Mouse (Mus musculus) limb, embryonic 13.5 days (tissue): ENCODE measurements around the gene Ptprn2. TPM values are rescaled to one million over a fixed set of nuclear protein-coding genes. Genes with fewer than 3 reads are reported as not detected.

Source experiments
- ATAC-seq: fragments of 200-750 bp; cut with Nextera tagmentation; 2 replicates; pipeline ENCODE4 v1.8.0; 2017; ENCODE audit warnings: low read depth, moderate number of reproducible peaks, moderate TSS enrichment; ENCODE audit not compliant: low FRiP score
- H3K27ac ChIP-seq: fragments of 300-500 bp; sonication (generic); 2 replicates; pipeline ENCODE4 v1.5.1; 2015; ENCODE audit warnings: inconsistent platforms, mild to moderate bottlenecking, moderate library complexity
- H3K27me3 ChIP-seq: fragments of 300-500 bp; sonication (generic); 2 replicates; pipeline ENCODE4 v1.6.1; 2015; ENCODE audit warnings: mild to moderate bottlenecking, inconsistent platforms
- H3K36me3 ChIP-seq: fragments of 300-500 bp; sonication (generic); 2 replicates; pipeline ENCODE4 v1.6.1; 2015; ENCODE audit warnings: inconsistent platforms, mild to moderate bottlenecking, moderate library complexity
- H3K4me1 ChIP-seq: fragments of 300-500 bp; sonication (generic); 2 replicates; pipeline ENCODE4 v1.6.1; 2015; ENCODE audit warnings: inconsistent platforms
- H3K4me2 ChIP-seq: fragments of 300-500 bp; sonication (generic); replicated peaks from 2 replicates; pipeline ENCODE4 v1.6.1; 2015; ENCODE audit warnings: inconsistent platforms, mild to moderate bottlenecking, moderate library complexity
- H3K4me3 ChIP-seq: fragments of 300-500 bp; sonication (generic); 2 replicates; pipeline ENCODE4 v1.5.1; 2015; ENCODE audit warnings: moderate library complexity, mild to moderate bottlenecking, inconsistent platforms
- H3K9ac ChIP-seq: fragments of 300-500 bp; sonication (generic); 2 replicates; pipeline ENCODE4 v1.6.1; 2015; ENCODE audit warnings: mild to moderate bottlenecking, inconsistent platforms
- H3K9me3 ChIP-seq: fragments of 300-500 bp; sonication (generic); 2 replicates; pipeline ENCODE4 v1.6.1; 2016; ENCODE audit warnings: inconsistent platforms
- whole genome bisulfite sequencing: fragments of 180-500 bp; shearing (Covaris S2); methylation state at CpG from one replicate; pipeline ENCODE4 v1.1.7; 2015; 5-methylcytosine and 5-hydroxymethylcytosine counted together
- polyA plus RNA-seq: library from polyadenylated mRNA; unstranded; fragments of >200 nt; fragmentation: Nextera tagmentation; extraction: Ambion mirVana; gene quantifications from 2 replicates; pipeline ENCODE4 v1.2.1, GENCODE M21; 2015

The Ptprn2 gene
- polyA plus RNA-seq, result 0.10 and 0.19 TPM in 2 replicates

- Histone ChIP-seq H3K4me1 (peaks cover 6% of the 10 kb centered on the region), H3K4me2 (peak within 1 kb of the TSS; percentile 99), H3K27me3 (peaks cover 33% of the 10 kb centered on the region), H3K9ac (peak within 1 kb of the TSS; percentile 54), H3K9me3 (no peaks in the 10 kb centered on the region), H3K36me3 (no peaks in the 10 kb centered on the region), H3K4me3 (peak within 1 kb of the TSS; percentile 53), H3K27ac (no peak within 1 kb of the TSS)
- 1% methylated on average over 72 of the region's 86 CpGs for WGBS
- peak; percentile 93 for ATAC-seq
Measured at GRCm38 (mm10) chr12:116485591-116486403, at the start of gene Ptprn2. TSS of gene Ptprn2 (plus strand) at chr12:116485720.

- H3K4me2 ChIP-seq, result no peak overlapping the region
- H3K4me3 ChIP-seq, result no peak overlapping the region
- H3K9me3 ChIP-seq, result no peaks in the 10 kb centered on the region
- no peak for ATAC-seq
- WGBS, result 87% methylated on average over 3 of the region's 3 CpGs
- H3K27me3 ChIP-seq, result no peaks in the 10 kb centered on the region
- H3K9ac ChIP-seq, result no peak overlapping the region
- no peaks in the 10 kb centered on the region for H3K4me1 ChIP-seq
- H3K36me3 ChIP-seq, result peaks cover 60% of the 10 kb centered on the region
- H3K27ac ChIP-seq, result no peak overlapping the region
Measured at GRCm38 (mm10) chr12:116436125-116436524, 49.4 kb upstream of the Ptprn2 start.

GRCm38 (mm10) chr12:116438591-116438990 is 46.9 kb upstream of the Ptprn2 start:
- no peaks in the 10 kb centered on the region for H3K9me3 ChIP-seq
- H3K4me3 ChIP-seq, result no peak overlapping the region
- no peak overlapping the region for H3K27ac ChIP-seq
- no peak overlapping the region for H3K4me2 ChIP-seq
- peaks cover 66% of the 10 kb centered on the region for H3K36me3 ChIP-seq
- 80% methylated on average over 5 of the region's 5 CpGs for WGBS
- no peaks in the 10 kb centered on the region for H3K4me1 ChIP-seq
- no peak overlapping the region for H3K9ac ChIP-seq
- H3K27me3 ChIP-seq, result no peaks in the 10 kb centered on the region
- ATAC-seq, result no peak

GRCm38 (mm10) chr12:116442184-116442583 is 43.3 kb upstream of the Ptprn2 start:
- Histone ChIP-seq H3K9ac (no peak overlapping the region), H3K4me1 (no peaks in the 10 kb centered on the region), H3K9me3 (no peaks in the 10 kb centered on the region), H3K4me3 (no peak overlapping the region), H3K36me3 (peaks cover 77% of the 10 kb centered on the region), H3K27me3 (no peaks in the 10 kb centered on the region), H3K4me2 (no peak overlapping the region), H3K27ac (no peak overlapping the region)
- no peak for ATAC-seq
- 94% methylated on average over 3 of the region's 3 CpGs for WGBS

GRCm38 (mm10) chr12:116449536-116449935 is 36.0 kb upstream of the Ptprn2 start:
- Histone ChIP-seq H3K4me3 (no peak overlapping the region), H3K4me1 (no peaks in the 10 kb centered on the region), H3K27me3 (no peaks in the 10 kb centered on the region), H3K9me3 (no peaks in the 10 kb centered on the region), H3K27ac (no peak overlapping the region), H3K9ac (no peak overlapping the region), H3K36me3 (peaks cover 70% of the 10 kb centered on the region), H3K4me2 (no peak overlapping the region)
- no peak for ATAC-seq
- WGBS, result 93% methylated on average over 2 of the region's 2 CpGs

- Histone ChIP-seq H3K9me3 (no peaks in the 10 kb centered on the region), H3K27ac (no peak overlapping the region), H3K9ac (no peak overlapping the region), H3K4me1 (no peaks in the 10 kb centered on the region), H3K36me3 (peaks cover 52% of the 10 kb centered on the region), H3K4me2 (no peak overlapping the region), H3K4me3 (no peak overlapping the region), H3K27me3 (no peaks in the 10 kb centered on the region)
- 93% methylated on average over 6 of the region's 6 CpGs for WGBS
- no peak for ATAC-seq
Measured at GRCm38 (mm10) chr12:116460379-116461065, 25.0 kb upstream of the Ptprn2 start.

- Histone ChIP-seq H3K4me2 (no peak overlapping the region), H3K9ac (no peak overlapping the region), H3K27me3 (no peaks in the 10 kb centered on the region), H3K4me1 (no peaks in the 10 kb centered on the region), H3K4me3 (no peak overlapping the region), H3K36me3 (peaks cover 22% of the 10 kb centered on the region), H3K9me3 (no peaks in the 10 kb centered on the region), H3K27ac (no peak overlapping the region)
- no peak for ATAC-seq
- WGBS, result 93% methylated on average over 5 of the region's 5 CpGs
Measured at GRCm38 (mm10) chr12:116467030-116467429, 18.5 kb upstream of the Ptprn2 start.

GRCm38 (mm10) chr12:116468348-116468747 is 17.2 kb upstream of the Ptprn2 start:
- H3K9me3 ChIP-seq, result no peaks in the 10 kb centered on the region
- 64% methylated on average over 1 of the region's 1 CpGs for WGBS
- H3K4me3 ChIP-seq, result no peak overlapping the region
- no peak overlapping the region for H3K9ac ChIP-seq
- H3K27ac ChIP-seq, result no peak overlapping the region
- no peaks in the 10 kb centered on the region for H3K4me1 ChIP-seq
- no peak for ATAC-seq
- H3K27me3 ChIP-seq, result no peaks in the 10 kb centered on the region
- peaks cover 22% of the 10 kb centered on the region for H3K36me3 ChIP-seq
- no peak overlapping the region for H3K4me2 ChIP-seq

GRCm38 (mm10) chr12:116469096-116469495 is 16.4 kb upstream of the Ptprn2 start:
- no peak overlapping the region for H3K4me3 ChIP-seq
- no peak overlapping the region for H3K4me2 ChIP-seq
- peaks cover 18% of the 10 kb centered on the region for H3K36me3 ChIP-seq
- H3K4me1 ChIP-seq, result no peaks in the 10 kb centered on the region
- ATAC-seq, result no peak
- H3K27ac ChIP-seq, result no peak overlapping the region
- 92% methylated on average over 3 of the region's 3 CpGs for WGBS
- H3K9ac ChIP-seq, result no peak overlapping the region
- no peaks in the 10 kb centered on the region for H3K9me3 ChIP-seq
- H3K27me3 ChIP-seq, result no peaks in the 10 kb centered on the region

GRCm38 (mm10) chr12:116473264-116473663 is 12.3 kb upstream of the Ptprn2 start:
- WGBS, result 94% methylated on average over 2 of the region's 2 CpGs
- H3K27me3 ChIP-seq, result no peaks in the 10 kb centered on the region
- H3K9ac ChIP-seq, result no peak overlapping the region
- H3K4me1 ChIP-seq, result no peaks in the 10 kb centered on the region
- no peak for ATAC-seq
- no peak overlapping the region for H3K4me2 ChIP-seq
- no peak overlapping the region for H3K4me3 ChIP-seq
- no peaks in the 10 kb centered on the region for H3K9me3 ChIP-seq
- no peaks in the 10 kb centered on the region for H3K36me3 ChIP-seq
- H3K27ac ChIP-seq, result no peak overlapping the region

- Histone ChIP-seq H3K27me3 (no peaks in the 10 kb centered on the region), H3K36me3 (no peaks in the 10 kb centered on the region), H3K27ac (no peak overlapping the region), H3K4me2 (no peak overlapping the region), H3K4me1 (no peaks in the 10 kb centered on the region), H3K9ac (no peak overlapping the region), H3K9me3 (no peaks in the 10 kb centered on the region), H3K4me3 (no peak overlapping the region)
- no peak for ATAC-seq
Measured at GRCm38 (mm10) chr12:116473761-116474160, 11.8 kb upstream of the Ptprn2 start.

- Histone ChIP-seq H3K9me3 (no peaks in the 10 kb centered on the region), H3K9ac (no peak overlapping the region), H3K4me3 (no peak overlapping the region), H3K27ac (no peak overlapping the region), H3K27me3 (no peaks in the 10 kb centered on the region), H3K36me3 (no peaks in the 10 kb centered on the region), H3K4me1 (no peaks in the 10 kb centered on the region), H3K4me2 (no peak overlapping the region)
- no peak for ATAC-seq
- 66% methylated on average over 3 of the region's 3 CpGs for WGBS
Measured at GRCm38 (mm10) chr12:116474676-116475075, 10.8 kb upstream of the Ptprn2 start.
